Comparison of ENCODE assay signal across 11 mouse cellular contexts in the genomic region with DNA sequence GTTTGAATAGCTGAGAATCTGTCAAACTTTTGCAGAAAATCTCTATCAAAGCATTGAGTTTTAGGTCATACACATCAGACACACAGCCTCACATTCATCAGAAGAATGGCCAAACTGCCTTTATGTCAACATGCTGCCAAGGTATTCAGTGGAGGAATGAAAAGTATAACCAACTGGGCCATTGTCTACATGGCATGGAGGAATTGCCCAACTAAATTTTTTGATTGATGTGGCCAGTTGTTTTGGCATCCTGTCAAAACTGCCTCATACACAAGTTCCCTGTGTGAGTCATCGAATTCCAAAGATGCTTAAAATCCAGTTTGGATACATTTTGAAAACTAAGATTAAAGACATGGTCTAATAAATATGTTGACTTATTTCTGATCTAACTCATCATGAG.
"Had no signal": no experiment of that assay in that cellular context is flagged by ENCODE, and none has a peak within 500 bp of the region (broad histone marks: within the 10 kb centered on the region; RNA-seq: fewer than 3 reads in every experiment).

No protein-coding gene starts in this region.

- H3K27me3 ChIP-seq: limb, embryonic 15.5 days; liver, embryonic 13.5 days; midbrain, embryonic 13.5 days; neural tube, embryonic 15.5 days had no signal

- ATAC-seq: liver, postnatal 0 days; midbrain, embryonic 13.5 days had no signal

- H3K4me2 ChIP-seq: limb, embryonic 15.5 days; liver, embryonic 13.5 days; midbrain, embryonic 13.5 days; neural tube, embryonic 15.5 days had no signal

- H3K36me3 ChIP-seq: limb, embryonic 15.5 days; liver, embryonic 13.5 days; midbrain, embryonic 13.5 days; neural tube, embryonic 15.5 days had no signal

- H3K9ac ChIP-seq: limb, embryonic 15.5 days; liver, embryonic 13.5 days; liver, postnatal 0 days; midbrain, embryonic 13.5 days; neural tube, embryonic 15.5 days had no signal

- H3K27ac ChIP-seq: limb, embryonic 15.5 days; liver, embryonic 13.5 days; midbrain, embryonic 13.5 days; neural tube, embryonic 15.5 days; stomach, postnatal 0 days had no signal

- H3K9me3 ChIP-seq: limb, embryonic 15.5 days; liver, embryonic 13.5 days; midbrain, embryonic 13.5 days; neural tube, embryonic 15.5 days had no signal

- DNase-seq: kidney, adult 18-20 months; kidney, postnatal 14 days; layer of hippocampus, postnatal 36 days; liver, embryonic 13.5 days; liver, postnatal 0 days; lung, postnatal 36 days; thymus, postnatal 4 days had no signal

- H3K4me1 ChIP-seq: limb, embryonic 15.5 days; liver, embryonic 13.5 days; midbrain, embryonic 13.5 days; neural tube, embryonic 15.5 days had no signal

- H3K4me3 ChIP-seq: limb, embryonic 15.5 days; liver, embryonic 13.5 days; midbrain, embryonic 13.5 days; neural tube, embryonic 15.5 days had no signal
